Mouse (Mus musculus) midbrain, embryonic 14.5 days (tissue): Measurements from ENCODE around the gene Ptpn12. TPM values are rescaled to one million over a fixed set of nuclear protein-coding genes. Genes with fewer than 3 reads are reported as not detected.

ENCODE experiments used
- ATAC-seq: fragments of 200-750 bp; cut with Nextera tagmentation; 2 replicates; pipeline ENCODE4 v1.8.0; 2017; ENCODE audit warnings: moderate number of reproducible peaks, moderate library complexity; ENCODE audit not compliant: low FRiP score, low TSS enrichment
- DNase-seq: peaks from one replicate; pipeline ENCODE4 v3.0.0-alpha.2; 2015
- H3K27ac ChIP-seq: fragments of 300-500 bp; sonication (generic); replicated peaks from 2 replicates; pipeline ENCODE4 v1.5.1; 2014; ENCODE audit warnings: mild to moderate bottlenecking, low read depth, low read length, moderate library complexity
- H3K27me3 ChIP-seq: fragments of 300-500 bp; sonication (generic); 2 replicates; pipeline ENCODE4 v1.6.1; 2014; ENCODE audit warnings: low read length, control low read depth, mixed read lengths; ENCODE audit not compliant: control insufficient read depth, insufficient read depth
- H3K36me3 ChIP-seq: fragments of 300-500 bp; sonication (generic); 2 replicates; pipeline ENCODE4 v1.6.1; 2014; ENCODE audit warnings: low read length, control low read depth; ENCODE audit not compliant: control insufficient read depth, insufficient read depth
- H3K4me1 ChIP-seq: fragments of 300-500 bp; sonication (generic); 2 replicates; pipeline ENCODE4 v1.6.1; 2014; ENCODE audit warnings: mild to moderate bottlenecking, antibody characterized with exemption, low read length, control low read depth; ENCODE audit not compliant: control insufficient read depth, insufficient read depth
- H3K4me2 ChIP-seq: fragments of 300-500 bp; sonication (generic); 2 replicates; pipeline ENCODE4 v1.6.1; 2014; ENCODE audit warnings: mild to moderate bottlenecking, low read length, moderate library complexity
- H3K4me3 ChIP-seq: fragments of 300-500 bp; sonication (generic); replicated peaks from 2 replicates; pipeline ENCODE4 v1.5.1; 2014; ENCODE audit warnings: low read depth, low read length
- H3K9ac ChIP-seq: fragments of 300-500 bp; sonication (generic); replicated peaks from 2 replicates; pipeline ENCODE4 v1.6.1; 2014; ENCODE audit warnings: mild to moderate bottlenecking, low read length, moderate library complexity
- H3K9me3 ChIP-seq: fragments of 300-500 bp; sonication (generic); 2 replicates; pipeline ENCODE4 v1.6.1; 2016; ENCODE audit warnings: low read length, control low read depth, mixed read lengths; ENCODE audit not compliant: control insufficient read depth
- WGBS: fragments of 180-500 bp; shearing (Covaris S2); extraction: QIAGEN DNeasy Blood & Tissue Kit; methylation state at CpG from one replicate; pipeline ENCODE4 v1.1.7; 2014; 5-methylcytosine and 5-hydroxymethylcytosine counted together
- polyA plus RNA-seq: library from polyadenylated mRNA; unstranded; fragments of >200 nt; fragmentation: Nextera tagmentation; extraction: Ambion mirVana; gene quantifications from 2 replicates; pipeline ENCODE4 v1.2.1, GENCODE M21; 2014

Ptpn12 gene
- polyA plus RNA-seq, 1 experiment from 2014 or later: 32.4 TPM

DNA sequence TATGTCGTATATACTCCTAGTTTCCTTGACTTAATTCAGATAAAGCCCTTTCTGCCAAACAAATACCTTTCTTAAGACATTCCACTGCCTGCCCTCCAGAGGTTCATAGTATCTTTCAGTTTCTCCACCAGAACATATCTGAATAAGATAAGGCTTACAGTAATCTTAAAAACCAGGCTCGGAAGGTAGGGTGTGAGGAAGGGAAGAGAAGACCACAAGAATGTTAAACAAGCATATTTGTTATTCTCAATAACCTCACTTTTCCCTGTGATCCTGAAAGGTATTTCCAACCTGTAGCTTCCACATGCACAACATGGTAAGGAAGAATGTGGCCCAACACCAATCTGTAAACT lies 5.0 kb downstream of the Ptpn12 start:
- Histone ChIP-seq H3K27me3 (no peaks in the 10 kb centered on the region), H3K4me3 (no peak overlapping the region), H3K27ac (no peak overlapping the region), H3K9ac (no peak overlapping the region), H3K9me3 (no peaks in the 10 kb centered on the region), H3K36me3 (no peaks in the 10 kb centered on the region), H3K4me2 (no peak overlapping the region), H3K4me1 (peaks cover 15% of the 10 kb centered on the region)
- no peak for DNase-seq
- no peak for ATAC-seq
- 90% methylated on average over 2 of the region's 2 CpGs for WGBS

DNA sequence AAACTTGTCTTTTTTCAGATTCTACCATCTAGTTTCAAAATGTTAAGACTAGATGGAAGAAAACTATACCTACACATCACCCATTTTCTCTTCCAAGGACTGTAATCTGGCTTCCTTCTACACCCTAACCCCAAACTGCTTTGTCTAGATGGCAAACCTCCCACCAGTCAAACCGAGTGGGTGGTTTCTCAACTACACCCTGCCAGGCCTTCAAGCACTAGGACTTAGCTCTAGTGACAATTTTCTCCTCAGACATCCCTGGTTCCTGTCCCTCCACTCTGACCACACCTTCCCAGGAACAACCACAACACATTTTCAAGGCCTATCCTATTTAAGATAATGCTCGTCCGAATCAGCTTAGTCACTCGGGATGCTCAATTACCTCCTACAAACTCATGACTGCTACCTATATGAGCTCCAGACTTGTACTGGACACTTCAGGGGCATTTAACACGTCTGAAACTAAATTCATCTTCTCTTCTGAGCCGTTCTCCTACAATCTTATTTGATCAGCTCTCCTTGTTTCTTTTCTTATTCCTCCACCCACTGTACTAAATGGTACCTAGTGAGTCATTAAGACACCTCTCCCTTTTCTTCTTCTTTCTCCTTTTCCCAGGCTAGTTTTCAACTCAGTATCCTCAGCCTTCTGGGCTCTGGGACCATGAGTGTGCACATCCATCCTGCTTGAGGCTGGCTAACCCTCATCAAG lies 5.5 kb downstream of the Ptpn12 start:
- DNase-seq (no peak), ATAC-seq (no peak)
- Histone ChIP-seq H3K4me1 (peaks cover 15% of the 10 kb centered on the region), H3K36me3 (no peaks in the 10 kb centered on the region), H3K4me3 (no peak overlapping the region), H3K4me2 (no peak overlapping the region), H3K27me3 (no peaks in the 10 kb centered on the region), H3K9me3 (no peaks in the 10 kb centered on the region), H3K9ac (no peak overlapping the region), H3K27ac (no peak overlapping the region)
- 90% methylated on average over 6 of the region's 6 CpGs for WGBS

DNA sequence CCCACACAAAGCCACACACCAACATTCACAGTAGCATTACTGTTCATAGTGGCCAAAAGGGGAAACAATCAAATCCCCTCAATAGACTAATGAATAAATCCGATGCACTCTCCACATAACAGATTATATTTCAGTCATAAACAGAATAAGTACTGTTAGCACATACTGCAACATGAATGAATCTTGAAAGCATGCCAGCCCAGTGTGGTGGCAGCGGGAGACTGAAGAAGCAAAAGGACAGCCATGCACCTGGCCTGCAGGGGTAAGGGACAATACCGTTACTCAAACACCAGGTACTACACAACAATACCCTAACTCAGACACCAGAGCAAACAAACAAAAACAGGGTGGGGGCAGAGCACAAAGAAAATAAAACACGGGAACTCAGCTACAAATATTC lies 6.7 kb downstream of the Ptpn12 start:
- Histone ChIP-seq H3K4me3 (no peak overlapping the region), H3K9me3 (no peaks in the 10 kb centered on the region), H3K36me3 (no peaks in the 10 kb centered on the region), H3K4me2 (no peak overlapping the region), H3K4me1 (peaks cover 15% of the 10 kb centered on the region), H3K9ac (no peak overlapping the region), H3K27ac (no peak overlapping the region), H3K27me3 (no peaks in the 10 kb centered on the region)
- DNase-seq (no peak), ATAC-seq (no peak)
- 91% methylated on average over 4 of the region's 4 CpGs for WGBS

DNA sequence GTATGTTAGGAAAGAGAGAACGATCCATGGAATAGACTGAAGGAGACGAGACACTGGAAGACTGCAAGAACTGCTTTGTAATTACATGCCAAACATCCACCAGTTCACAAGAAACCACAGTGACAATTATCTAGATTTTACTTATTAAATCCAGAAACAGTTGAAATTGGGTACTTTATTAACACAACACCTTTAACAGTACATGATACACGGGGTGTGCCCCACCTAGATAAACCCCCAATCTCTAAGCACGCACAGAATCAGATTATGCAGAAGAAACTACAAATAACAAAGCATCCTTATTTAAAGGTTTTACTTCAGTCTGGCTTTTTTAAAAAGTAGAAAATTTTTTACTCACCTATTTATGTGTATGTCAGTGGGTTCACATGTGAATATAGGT lies 8.6 kb downstream of the Ptpn12 start:
- no peak for DNase-seq

DNA sequence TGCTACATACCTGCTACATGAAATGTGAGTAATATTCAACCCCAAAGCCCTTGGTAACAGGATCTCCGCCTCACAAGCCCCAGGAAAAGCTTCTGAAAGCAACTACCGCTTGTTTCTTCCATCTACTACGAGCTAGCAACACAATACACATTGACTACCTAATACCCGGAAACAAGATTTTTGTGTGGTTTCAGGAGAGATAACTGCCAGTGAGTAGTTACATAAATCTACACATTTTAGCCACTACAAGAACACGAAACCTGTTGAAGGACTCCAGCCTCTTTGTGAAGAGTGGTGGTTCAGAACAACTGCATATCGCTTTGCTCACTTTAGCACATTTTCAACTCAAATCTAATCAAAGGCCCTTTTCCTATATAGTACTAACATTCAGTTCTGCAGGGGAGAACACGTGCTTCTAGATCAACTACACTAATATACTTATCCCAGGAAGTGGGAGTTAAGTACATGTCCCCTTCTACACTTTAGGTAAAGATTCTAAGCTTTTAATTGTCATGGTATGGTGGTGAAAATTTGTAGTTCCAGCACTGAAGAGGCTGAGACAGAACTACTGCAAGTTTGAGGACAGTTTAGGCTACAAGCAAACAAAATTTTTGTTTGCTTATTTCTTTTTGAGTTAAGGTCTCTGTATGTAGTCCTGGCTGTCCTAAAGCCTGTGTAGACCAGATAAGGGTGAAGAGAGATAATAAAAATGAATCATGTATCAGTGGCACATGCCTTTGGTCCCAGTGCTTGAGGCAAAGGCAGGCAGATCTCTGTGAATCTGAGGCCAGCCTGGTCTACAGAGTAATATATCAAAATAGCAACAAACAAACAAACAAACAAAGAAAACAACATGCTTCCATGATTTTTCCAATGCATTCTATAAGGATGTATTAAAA lies 9.3 kb downstream of the Ptpn12 start:
- H3K9me3 ChIP-seq: no peaks in the 10 kb centered on the region
- H3K4me2 ChIP-seq: no peak overlapping the region
- no peaks in the 10 kb centered on the region for H3K36me3 ChIP-seq
- H3K4me1 ChIP-seq: peaks cover 4% of the 10 kb centered on the region; the same call in 1 of the 2 replicates
- no peaks in the 10 kb centered on the region for H3K27me3 ChIP-seq
- H3K27ac ChIP-seq: no peak overlapping the region
- no peak overlapping the region for H3K9ac ChIP-seq
- DNase-seq: no peak
- no peak for ATAC-seq
- H3K4me3 ChIP-seq: no peak overlapping the region
- WGBS: 92% methylated on average over 7 of the region's 7 CpGs

More for the DNA sequence above, 8.6 kb downstream of the Ptpn12 start:
- H3K27ac ChIP-seq: no peak overlapping the region
- H3K27me3 ChIP-seq: no peaks in the 10 kb centered on the region
- ATAC-seq: no peak
- H3K4me3 ChIP-seq: no peak overlapping the region
- H3K4me1 ChIP-seq: peaks cover 4% of the 10 kb centered on the region; the same call in 1 of the 2 replicates
- H3K36me3 ChIP-seq: no peaks in the 10 kb centered on the region
- 92% methylated on average over 4 of the region's 4 CpGs for WGBS
- H3K4me2 ChIP-seq: no peak overlapping the region
- H3K9me3 ChIP-seq: no peaks in the 10 kb centered on the region
- H3K9ac ChIP-seq: no peak overlapping the region

DNA sequence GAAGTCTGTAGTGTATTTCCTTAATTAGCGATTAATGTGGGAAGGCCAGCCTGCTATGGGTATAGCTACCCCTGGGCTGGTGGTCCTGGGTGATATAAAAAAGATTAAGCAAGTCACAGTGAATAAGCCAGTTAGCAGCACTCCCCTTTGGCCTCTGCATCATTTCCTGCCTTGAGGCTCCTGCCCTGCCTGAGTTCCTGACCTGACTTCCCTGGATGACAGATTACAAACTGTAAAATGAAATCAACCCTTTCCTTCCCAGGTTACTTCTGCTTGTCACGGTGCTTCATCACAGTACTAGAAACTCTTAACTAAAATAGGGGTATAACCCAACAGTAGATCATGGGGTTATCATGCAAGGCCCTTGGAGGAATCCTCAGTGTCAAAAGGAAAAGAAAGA lies 10.2 kb downstream of the Ptpn12 start:
- Histone ChIP-seq H3K36me3 (no peaks in the 10 kb centered on the region), H3K4me3 (no peak overlapping the region), H3K27me3 (no peaks in the 10 kb centered on the region), H3K9me3 (no peaks in the 10 kb centered on the region), H3K4me2 (no peak overlapping the region), H3K27ac (no peak overlapping the region), H3K4me1 (no peaks in the 10 kb centered on the region; the same call in 1 of the 2 replicates), H3K9ac (no peak overlapping the region)
- no peak for ATAC-seq
- 100% methylated on average over 2 of the region's 2 CpGs for WGBS
- no peak for DNase-seq

DNA sequence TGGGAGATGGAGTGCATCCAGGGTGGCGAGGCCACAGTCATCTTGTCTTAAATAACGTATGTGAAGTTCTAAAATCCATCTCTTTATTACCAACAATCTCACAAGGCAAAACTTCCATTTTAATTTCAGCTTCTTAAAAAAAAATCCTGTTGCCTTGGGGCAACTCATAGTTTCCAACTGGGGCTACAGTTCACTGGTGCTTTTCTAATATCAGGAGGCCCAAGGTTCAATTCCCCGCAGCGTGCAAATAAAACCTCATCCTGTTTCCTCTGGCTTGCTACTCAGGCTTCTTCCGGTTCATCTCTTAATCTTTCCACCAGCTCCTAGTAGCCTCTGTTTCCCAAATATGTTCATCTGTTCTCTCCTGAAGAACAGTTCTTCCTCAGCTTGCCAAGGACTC lies 17.6 kb downstream of the Ptpn12 start:
- ATAC-seq: no peak
- no peak overlapping the region for H3K4me2 ChIP-seq
- DNase-seq: no peak
- H3K36me3 ChIP-seq: no peaks in the 10 kb centered on the region
- WGBS: 95% methylated on average over 5 of the region's 5 CpGs
- no peak overlapping the region for H3K9ac ChIP-seq
- H3K4me3 ChIP-seq: no peak overlapping the region
- peaks cover 14% of the 10 kb centered on the region for H3K4me1 ChIP-seq
- H3K9me3 ChIP-seq: no peaks in the 10 kb centered on the region
- H3K27ac ChIP-seq: no peak overlapping the region
- H3K27me3 ChIP-seq: no peaks in the 10 kb centered on the region

DNA sequence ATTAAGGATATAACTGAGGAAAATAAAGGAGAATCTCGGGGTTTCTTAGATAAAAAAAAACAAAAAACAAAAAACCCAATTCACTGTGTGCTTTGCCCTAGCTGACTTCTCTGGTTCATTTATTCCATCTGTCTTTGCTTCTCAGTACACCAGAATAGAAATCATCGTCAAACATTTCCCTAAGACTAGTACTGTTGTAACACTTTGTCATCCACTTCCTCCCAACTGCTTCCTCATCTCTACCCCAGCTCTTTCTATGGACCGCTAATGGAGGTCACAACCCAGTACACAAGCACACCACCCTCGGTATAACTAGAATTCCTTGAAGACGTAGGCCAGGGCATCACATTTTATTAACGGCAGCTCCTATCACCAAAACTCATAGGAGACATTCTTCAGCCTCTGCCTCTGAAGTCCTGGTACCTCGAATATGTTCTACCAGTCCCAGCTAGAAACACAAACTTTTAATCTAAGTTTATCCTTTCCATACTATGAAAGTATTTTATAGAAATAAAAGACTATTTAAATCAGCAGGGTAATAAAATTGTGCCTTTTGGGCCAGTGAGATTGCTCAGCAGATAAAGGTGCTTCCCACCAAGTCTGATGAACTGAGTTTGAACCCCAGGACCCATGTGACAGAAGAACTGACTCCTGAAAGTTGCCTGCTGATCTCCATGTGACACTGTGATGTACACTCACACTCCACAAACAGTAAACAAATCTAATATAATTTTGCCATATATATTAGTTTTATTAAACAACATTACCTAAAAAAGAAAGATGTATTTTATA lies 19.8 kb downstream of the Ptpn12 start:
- Histone ChIP-seq H3K4me1 (peaks cover 14% of the 10 kb centered on the region), H3K9me3 (no peaks in the 10 kb centered on the region), H3K27me3 (no peaks in the 10 kb centered on the region), H3K27ac (no peak overlapping the region), H3K36me3 (no peaks in the 10 kb centered on the region), H3K4me3 (no peak overlapping the region), H3K4me2 (no peak overlapping the region), H3K9ac (no peak overlapping the region)
- 93% methylated on average over 7 of the region's 7 CpGs for WGBS
- ATAC-seq (no peak), DNase-seq (no peak)
